Mouse (Mus musculus) olfactory bulb, adult 2 months (tissue): ENCODE data around the gene Naxd.

Source experiments
- CTCF ChIP-seq: fragments of 200-500 bp; IDR thresholded peaks from 2 replicates; pipeline ENCODE4 v1.5.1; 2012; ENCODE audit warnings: low read depth, mild to moderate bottlenecking, low read length, moderate library complexity; ENCODE audit not compliant: insufficient read depth
- POLR2A ChIP-seq: fragments of 200-500 bp; IDR thresholded peaks from 2 replicates; pipeline ENCODE4 v1.6.1; 2012; ENCODE audit warnings: mild to moderate bottlenecking, low read depth, low read length, moderate library complexity; ENCODE audit not compliant: insufficient read depth

GRCm38 (mm10) chr8:11450184-11451113 lies 46.9 kb upstream of the Naxd start:
- no peak for TF ChIP-seq CTCF
- TF ChIP-seq POLR2A = no peak
